Mouse (Mus musculus): ENCODE results near the gene Fam214a. TPM values are rescaled to one million over a fixed set of nuclear protein-coding genes. Genes with fewer than 3 reads are reported as not detected.

Fam214a gene
- polyA plus RNA-seq (2016; fragmentation: Nextera tagmentation; extraction: Ambion mirVana) = 31.3 and 31.9 TPM in 2 replicates

GRCm38 (mm10) chr9:74952756-74953247 is at the start of gene Fam214a:
Fam214a (plus strand) TSS chr9:74952884.
- peaks cover 5% of the 10 kb centered on the region for H3K36me3 ChIP-seq
- H3K27me3 ChIP-seq = no peaks in the 10 kb centered on the region
- peak within 1 kb of the TSS; percentile 83 for H3K9ac ChIP-seq (replicated peaks)
- H3K9me3 ChIP-seq = no peaks in the 10 kb centered on the region
- peak within 1 kb of the TSS; percentile 90 for H3K4me3 ChIP-seq
- H3K4me2 ChIP-seq (replicated peaks) = peak within 1 kb of the TSS; percentile 89
- peaks cover 16% of the 10 kb centered on the region for H3K4me1 ChIP-seq
- under 1% methylated on average over 58 of the region's 59 CpGs for WGBS
- ATAC-seq (ENCODE audit: low FRiP score, low read depth) = peak; percentile 96
- peak within 1 kb of the TSS; percentile 96 for H3K27ac ChIP-seq (replicated peaks)

- Histone ChIP-seq H3K27ac (replicated peaks) (no peak overlapping the region), H3K4me2 (replicated peaks) (no peak overlapping the region), H3K36me3 (no peaks in the 10 kb centered on the region), H3K4me1 (no peaks in the 10 kb centered on the region), H3K27me3 (no peaks in the 10 kb centered on the region), H3K9ac (replicated peaks) (no peak overlapping the region), H3K9me3 (no peaks in the 10 kb centered on the region), H3K4me3 (no peak overlapping the region)
- ATAC-seq (ENCODE audit: low FRiP score, low read depth) = peak; percentile 60; the same call in 1 of the 2 replicates
- WGBS = 19% methylated on average over 7 of the region's 7 CpGs
Measured at GRCm38 (mm10) chr9:74904866-74905508, 47.7 kb upstream of the Fam214a start.

- 54% methylated on average over 4 of the region's 4 CpGs for WGBS
- ATAC-seq (ENCODE audit: low FRiP score, low read depth) = no peak
- Histone ChIP-seq H3K9ac (replicated peaks) (no peak overlapping the region), H3K4me1 (no peaks in the 10 kb centered on the region), H3K4me2 (replicated peaks) (no peak overlapping the region), H3K9me3 (no peaks in the 10 kb centered on the region), H3K27me3 (no peaks in the 10 kb centered on the region), H3K36me3 (no peaks in the 10 kb centered on the region), H3K4me3 (no peak overlapping the region), H3K27ac (replicated peaks) (no peak overlapping the region)
Measured at GRCm38 (mm10) chr9:74906951-74907350, 45.7 kb upstream of the Fam214a start.

- Histone ChIP-seq H3K4me1 (no peaks in the 10 kb centered on the region), H3K9me3 (no peaks in the 10 kb centered on the region), H3K27me3 (no peaks in the 10 kb centered on the region), H3K4me2 (replicated peaks) (no peak overlapping the region), H3K27ac (replicated peaks) (no peak overlapping the region), H3K4me3 (no peak overlapping the region), H3K9ac (replicated peaks) (no peak overlapping the region), H3K36me3 (no peaks in the 10 kb centered on the region)
- whole genome bisulfite sequencing = 72% methylated on average over 15 of the region's 15 CpGs
- ATAC-seq (ENCODE audit: low FRiP score, low read depth) = no peak
Measured at GRCm38 (mm10) chr9:74909245-74909644, 43.4 kb upstream of the Fam214a start.

DNA sequence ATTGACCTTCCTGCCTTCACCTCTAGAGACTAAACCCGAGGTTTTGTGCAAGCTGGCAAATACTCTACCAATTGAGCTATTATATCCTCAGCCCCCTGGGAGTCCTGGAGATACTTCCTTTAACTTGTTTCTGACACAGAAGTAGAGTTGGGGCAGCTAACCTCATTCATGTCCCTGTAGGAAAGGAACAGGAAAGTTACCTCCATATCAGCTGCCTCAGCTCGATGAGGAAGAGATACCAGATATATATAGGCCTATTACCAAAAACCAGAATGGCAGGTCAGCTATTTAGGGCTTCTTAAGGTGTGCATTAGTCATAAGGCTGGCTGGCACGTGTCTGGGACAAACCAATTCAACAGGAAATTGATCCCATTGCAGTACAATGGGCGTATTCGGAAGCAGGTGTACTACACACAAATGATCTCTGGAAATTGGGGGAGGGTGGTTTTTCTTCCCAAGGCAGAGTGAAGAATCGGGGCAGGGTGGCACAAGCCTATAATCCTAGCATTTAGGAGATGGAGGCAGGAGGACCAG is 42.4 kb upstream of the Fam214a start:
- Histone ChIP-seq H3K9ac (replicated peaks) (no peak overlapping the region), H3K4me3 (no peak overlapping the region), H3K4me2 (replicated peaks) (no peak overlapping the region), H3K9me3 (no peaks in the 10 kb centered on the region), H3K4me1 (no peaks in the 10 kb centered on the region), H3K36me3 (no peaks in the 10 kb centered on the region), H3K27ac (replicated peaks) (no peak overlapping the region), H3K27me3 (no peaks in the 10 kb centered on the region)
- 79% methylated on average over 6 of the region's 6 CpGs for WGBS
- ATAC-seq (ENCODE audit: low FRiP score, low read depth) = no peak

- H3K9me3 ChIP-seq = no peaks in the 10 kb centered on the region
- ATAC-seq (ENCODE audit: low FRiP score, low read depth) = no peak
- H3K4me1 ChIP-seq = no peaks in the 10 kb centered on the region
- no peaks in the 10 kb centered on the region for H3K36me3 ChIP-seq
- H3K27ac ChIP-seq (replicated peaks) = no peak overlapping the region
- H3K9ac ChIP-seq (replicated peaks) = no peak overlapping the region
- 81% methylated on average over 4 of the region's 4 CpGs for WGBS
- H3K4me2 ChIP-seq (replicated peaks) = no peak overlapping the region
- no peaks in the 10 kb centered on the region for H3K27me3 ChIP-seq
- no peak overlapping the region for H3K4me3 ChIP-seq
Measured at GRCm38 (mm10) chr9:74911430-74911829, 41.3 kb upstream of the Fam214a start.

- no peaks in the 10 kb centered on the region for H3K36me3 ChIP-seq
- no peaks in the 10 kb centered on the region for H3K4me1 ChIP-seq
- H3K27ac ChIP-seq (replicated peaks) = no peak overlapping the region
- ATAC-seq (ENCODE audit: low FRiP score, low read depth) = no peak
- H3K9ac ChIP-seq (replicated peaks) = no peak overlapping the region
- H3K27me3 ChIP-seq = no peaks in the 10 kb centered on the region
- H3K4me3 ChIP-seq = no peak overlapping the region
- H3K4me2 ChIP-seq (replicated peaks) = no peak overlapping the region
- H3K9me3 ChIP-seq = no peaks in the 10 kb centered on the region
- WGBS = 60% methylated on average over 2 of the region's 2 CpGs
Measured at GRCm38 (mm10) chr9:74911919-74912318, 40.8 kb upstream of the Fam214a start.

GRCm38 (mm10) chr9:74912619-74913376 is 39.9 kb upstream of the Fam214a start:
- Histone ChIP-seq H3K9ac (replicated peaks) (no peak overlapping the region), H3K27me3 (no peaks in the 10 kb centered on the region), H3K36me3 (no peaks in the 10 kb centered on the region), H3K4me2 (replicated peaks) (no peak overlapping the region), H3K9me3 (peaks cover 5% of the 10 kb centered on the region), H3K27ac (replicated peaks) (no peak overlapping the region), H3K4me3 (no peak overlapping the region), H3K4me1 (no peaks in the 10 kb centered on the region)
- 73% methylated on average over 19 of the region's 19 CpGs for WGBS
- no peak for ATAC-seq (ENCODE audit: low FRiP score, low read depth)

GRCm38 (mm10) chr9:74915611-74916010 is 37.1 kb upstream of the Fam214a start:
- H3K27me3 ChIP-seq = no peaks in the 10 kb centered on the region
- 88% methylated on average over 3 of the region's 3 CpGs for WGBS
- no peak overlapping the region for H3K4me2 ChIP-seq (replicated peaks)
- no peak overlapping the region for H3K27ac ChIP-seq (replicated peaks)
- no peaks in the 10 kb centered on the region for H3K4me1 ChIP-seq
- H3K4me3 ChIP-seq = no peak overlapping the region
- no peak for ATAC-seq (ENCODE audit: low FRiP score, low read depth)
- no peak overlapping the region for H3K9ac ChIP-seq (replicated peaks)
- peaks cover 5% of the 10 kb centered on the region for H3K9me3 ChIP-seq
- H3K36me3 ChIP-seq = no peaks in the 10 kb centered on the region

DNA sequence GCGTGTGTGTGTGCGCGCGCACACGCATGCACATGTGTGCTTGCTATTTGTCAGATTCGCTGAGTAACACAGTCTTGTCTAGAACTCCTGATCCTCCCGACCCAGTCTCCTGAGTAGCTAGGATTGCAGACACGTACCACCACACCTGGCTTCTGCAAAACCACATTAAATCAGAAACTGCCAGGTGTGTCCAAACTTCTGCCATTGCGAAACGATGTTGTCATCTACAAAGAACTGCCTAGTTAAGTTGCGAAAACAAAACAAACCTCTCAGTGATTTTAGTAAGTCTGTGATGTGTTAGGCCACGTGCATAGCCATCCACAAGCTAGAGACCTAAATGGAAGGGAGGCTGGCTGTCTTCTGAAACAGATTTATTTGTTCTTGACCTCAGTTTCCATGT is 32.2 kb upstream of the Fam214a start:
- no peaks in the 10 kb centered on the region for H3K27me3 ChIP-seq
- H3K4me3 ChIP-seq = no peak overlapping the region
- H3K9me3 ChIP-seq = peaks cover 5% of the 10 kb centered on the region
- 95% methylated on average over 12 of the region's 12 CpGs for WGBS
- H3K4me2 ChIP-seq (replicated peaks) = no peak overlapping the region
- H3K4me1 ChIP-seq = peaks cover 15% of the 10 kb centered on the region
- no peak overlapping the region for H3K9ac ChIP-seq (replicated peaks)
- no peak overlapping the region for H3K27ac ChIP-seq (replicated peaks)
- H3K36me3 ChIP-seq = no peaks in the 10 kb centered on the region
- no peak for ATAC-seq (ENCODE audit: low FRiP score, low read depth)

GRCm38 (mm10) chr9:74921422-74921821 is 31.3 kb upstream of the Fam214a start:
- no peak overlapping the region for H3K27ac ChIP-seq (replicated peaks)
- H3K9ac ChIP-seq (replicated peaks) = no peak overlapping the region
- 42% methylated on average over 1 of the region's 1 CpGs for WGBS
- H3K27me3 ChIP-seq = no peaks in the 10 kb centered on the region
- peaks cover 17% of the 10 kb centered on the region for H3K4me1 ChIP-seq
- peaks cover 5% of the 10 kb centered on the region for H3K9me3 ChIP-seq
- ATAC-seq (ENCODE audit: low FRiP score, low read depth) = no peak
- H3K36me3 ChIP-seq = no peaks in the 10 kb centered on the region
- no peak overlapping the region for H3K4me3 ChIP-seq
- H3K4me2 ChIP-seq (replicated peaks) = no peak overlapping the region

GRCm38 (mm10) chr9:74922884-74923283 is 29.8 kb upstream of the Fam214a start:
- WGBS = 74% methylated on average over 3 of the region's 3 CpGs

More at GRCm38 (mm10) chr9:74922884-74923283, 29.8 kb upstream of the Fam214a start:
- no peak overlapping the region for H3K4me3 ChIP-seq
- no peaks in the 10 kb centered on the region for H3K36me3 ChIP-seq
- no peaks in the 10 kb centered on the region for H3K27me3 ChIP-seq
- H3K9ac ChIP-seq (replicated peaks) = no peak overlapping the region
- H3K4me2 ChIP-seq (replicated peaks) = no peak overlapping the region
- H3K4me1 ChIP-seq = peaks cover 17% of the 10 kb centered on the region
- no peak overlapping the region for H3K27ac ChIP-seq (replicated peaks)
- ATAC-seq (ENCODE audit: low FRiP score, low read depth) = no peak
- H3K9me3 ChIP-seq = no peaks in the 10 kb centered on the region
